Mouse (Mus musculus) olfactory bulb, adult 2 months (tissue): Measurements from ENCODE around the gene Palm. TPM values are rescaled to one million over a fixed set of nuclear protein-coding genes. Genes with fewer than 3 reads are reported as not detected.

Experiments
- H3K27ac ChIP-seq: fragments of 200-500 bp; 2 replicates; pipeline ENCODE4 v1.5.1; 2012; ENCODE audit warnings: low read depth, low read length; ENCODE audit not compliant: insufficient read depth
- H3K4me1 ChIP-seq: fragments of 200-500 bp; 2 replicates; pipeline ENCODE4 v1.6.1; 2012; ENCODE audit warnings: low read length; ENCODE audit not compliant: control insufficient read depth, insufficient read depth
- H3K4me3 ChIP-seq: fragments of 200-500 bp; 2 replicates; pipeline ENCODE4 v1.5.1; 2012; ENCODE audit warnings: mild to moderate bottlenecking, low read depth, low read length, moderate library complexity; ENCODE audit not compliant: insufficient read depth
- CTCF ChIP-seq: fragments of 200-500 bp; IDR thresholded peaks from 2 replicates; pipeline ENCODE4 v1.5.1; 2012; ENCODE audit warnings: low read depth, mild to moderate bottlenecking, low read length, moderate library complexity; ENCODE audit not compliant: insufficient read depth
- POLR2A ChIP-seq: fragments of 200-500 bp; IDR thresholded peaks from 2 replicates; pipeline ENCODE4 v1.6.1; 2012; ENCODE audit warnings: mild to moderate bottlenecking, low read depth, low read length, moderate library complexity; ENCODE audit not compliant: insufficient read depth
- WGBS: fragments of 180-500 bp; shearing (Covaris S2); methylation state at CpG from one replicate; pipeline ENCODE4 v1.1.7; 2018; 5-methylcytosine and 5-hydroxymethylcytosine counted together
- polyA plus RNA-seq: library from polyadenylated mRNA; stranded (reverse); fragments of >200 nt; gene quantifications from 2 replicates; pipeline ENCODE4 v1.2.4, GENCODE M21; 2012; ENCODE audit warnings: low replicate concordance; ENCODE audit not compliant: missing spikeins, insufficient read depth, insufficient read length

The Palm gene
- polyA plus RNA-seq, 1 experiment = not detected

DNA sequence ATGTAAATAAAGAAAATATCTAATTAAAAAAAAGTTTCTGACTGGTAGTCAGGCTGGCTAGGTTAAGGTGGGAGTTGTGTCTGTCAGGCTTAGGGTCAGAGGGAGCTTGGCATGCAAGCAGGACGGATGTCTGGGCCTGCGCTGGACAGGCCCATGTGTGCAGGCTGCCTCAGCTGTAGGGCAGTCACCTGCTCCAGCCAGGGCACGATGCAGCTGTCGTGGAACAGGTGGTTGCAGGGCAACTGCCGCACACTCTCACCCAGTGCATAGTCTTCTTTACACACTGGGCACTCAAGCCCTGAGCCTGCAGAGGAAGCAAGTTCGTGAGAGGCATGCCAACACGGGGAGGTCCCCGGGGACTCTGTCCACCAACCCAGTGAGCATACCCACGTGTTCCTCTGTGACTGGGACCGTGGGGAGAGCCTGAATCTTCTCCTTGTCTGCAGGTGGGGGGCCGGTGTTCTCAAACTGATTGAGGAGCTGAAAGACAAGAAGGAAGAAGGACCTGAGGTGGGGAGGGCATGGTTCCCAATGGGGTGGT lies 32.7 kb upstream of the Palm start:
- WGBS = 90% methylated on average over 11 of the region's 11 CpGs
- Histone ChIP-seq H3K27ac (no peak overlapping the region), H3K4me3 (no peak overlapping the region), H3K4me1 (peaks cover 26% of the 10 kb centered on the region)
- no peak for TF ChIP-seq POLR2A
- TF ChIP-seq CTCF = no peak

DNA sequence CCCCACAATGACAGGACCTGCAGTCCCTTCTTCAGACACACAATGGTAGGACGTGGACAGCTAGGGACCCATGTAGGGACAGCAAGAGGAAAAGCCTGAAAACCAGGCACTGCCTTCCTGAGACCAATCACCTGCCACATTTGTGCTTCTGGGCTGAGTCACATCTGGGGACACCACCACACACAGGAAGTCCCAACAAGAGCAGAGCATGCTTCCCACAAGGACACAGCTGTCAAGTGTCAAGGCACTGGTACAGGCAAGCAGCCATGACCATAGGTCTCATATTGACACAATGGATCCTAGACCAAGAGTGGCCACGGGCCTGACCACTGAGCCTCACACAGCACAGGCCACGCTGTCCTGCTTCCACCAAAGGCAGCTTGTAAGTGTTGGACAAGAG lies 30.5 kb upstream of the Palm start:
- Histone ChIP-seq H3K27ac (no peak overlapping the region), H3K4me1 (peaks cover 32% of the 10 kb centered on the region), H3K4me3 (no peak overlapping the region)
- no peak for TF ChIP-seq CTCF
- WGBS = 82% methylated on average over 3 of the region's 3 CpGs

- no peak overlapping the region for H3K4me3 ChIP-seq
- H3K27ac ChIP-seq = no peak overlapping the region
- WGBS = 56% methylated on average over 7 of the region's 7 CpGs
- H3K4me1 ChIP-seq = peaks cover 35% of the 10 kb centered on the region
- no peak for TF ChIP-seq POLR2A
- TF ChIP-seq CTCF = no peak
These were observed 29.1 kb upstream of the Palm start for GRCm38 (mm10) chr10:79764234-79764633.

- peak overlapping the region; percentile 91 for H3K4me3 ChIP-seq
- no peak for TF ChIP-seq POLR2A
- TF ChIP-seq CTCF = no peak
- 59% methylated on average over 2 of the region's 2 CpGs for WGBS
- H3K27ac ChIP-seq = no peak overlapping the region
- H3K4me1 ChIP-seq = peaks cover 35% of the 10 kb centered on the region
These were observed 28.1 kb upstream of the Palm start for GRCm38 (mm10) chr10:79765228-79765745.

DNA sequence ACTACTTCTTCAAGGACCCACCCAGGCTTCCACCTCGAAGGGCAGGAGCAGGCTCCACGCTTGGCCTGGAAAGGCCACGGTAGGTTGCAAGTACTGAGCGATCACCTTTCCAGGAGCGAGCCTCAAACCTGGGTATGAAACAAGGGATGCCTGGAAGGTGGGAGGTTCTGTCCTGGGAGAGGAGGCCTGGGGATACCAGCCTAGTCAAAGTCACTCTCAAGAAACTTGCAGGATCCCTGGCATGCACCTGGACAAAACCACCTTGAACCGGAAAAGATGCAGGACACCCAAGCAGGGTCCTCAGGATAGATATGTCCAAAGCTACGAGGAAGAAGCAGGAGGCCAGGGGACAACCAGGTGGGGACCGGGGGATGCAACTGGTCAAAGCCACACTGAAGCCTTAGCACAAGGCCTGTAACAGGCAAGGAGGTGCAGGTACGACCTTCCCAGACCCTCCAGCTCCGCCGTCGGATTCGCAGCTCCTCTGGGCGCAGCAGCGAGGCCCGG lies 27.3 kb upstream of the Palm start:
- no peak for TF ChIP-seq CTCF
- TF ChIP-seq POLR2A = no peak
- H3K4me3 ChIP-seq = peak overlapping the region; percentile 91
- no peak overlapping the region for H3K27ac ChIP-seq
- 7% methylated on average over 16 of the region's 16 CpGs for WGBS
- H3K4me1 ChIP-seq = peaks cover 35% of the 10 kb centered on the region

GRCm38 (mm10) chr10:79766508-79767325 lies 26.7 kb upstream of the Palm start, which contains the start of gene Rnf126:
Rnf126 (minus strand) TSS chr10:79766952.
- H3K27ac ChIP-seq = peak within 1 kb of the TSS; percentile 96
- 1% methylated on average over 101 of the region's 101 CpGs for WGBS
- no peak for TF ChIP-seq CTCF
- TF ChIP-seq POLR2A = peak; percentile 34
- H3K4me1 ChIP-seq = peaks cover 35% of the 10 kb centered on the region
- peak within 1 kb of the TSS; percentile 91 for H3K4me3 ChIP-seq

- peak overlapping the region; percentile 96 for H3K27ac ChIP-seq
- H3K4me1 ChIP-seq = peaks cover 35% of the 10 kb centered on the region
- 5% methylated on average over 40 of the region's 40 CpGs for WGBS
- H3K4me3 ChIP-seq = peak overlapping the region; percentile 91
- TF ChIP-seq POLR2A (no peak), CTCF (no peak)
These were observed 25.8 kb upstream of the Palm start for GRCm38 (mm10) chr10:79767372-79768244.

DNA sequence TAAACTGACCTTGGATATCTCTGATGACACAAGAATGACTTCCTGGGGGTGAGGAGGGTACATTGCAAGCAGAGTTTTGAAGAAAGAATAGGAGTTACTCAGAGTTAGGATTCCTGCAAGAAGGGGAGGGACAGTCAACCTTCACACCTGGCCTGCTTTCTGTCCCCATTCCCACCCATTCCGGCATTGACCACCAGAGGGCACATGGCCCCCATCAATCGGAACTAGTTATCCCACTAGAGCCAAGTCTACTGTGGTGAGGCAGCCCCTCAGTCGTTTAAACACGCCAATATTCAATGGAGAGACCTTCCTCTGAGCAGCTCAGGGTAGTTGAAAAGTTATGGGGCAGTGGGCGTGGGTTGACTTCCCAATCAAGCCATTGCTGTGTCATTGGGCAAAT lies 25.0 kb upstream of the Palm start:
- Histone ChIP-seq H3K4me1 (peaks cover 29% of the 10 kb centered on the region), H3K27ac (peak overlapping the region; percentile 75; the same call in 1 of the 2 replicates), H3K4me3 (peak overlapping the region; percentile 91)
- no peak for TF ChIP-seq POLR2A
- TF ChIP-seq CTCF = peak; percentile 46; the same call in 1 of the 2 replicates
- under 1% methylated on average over 5 of the region's 5 CpGs for WGBS
